Mouse (Mus musculus): Measurements from ENCODE around the gene Amh.

DNA sequence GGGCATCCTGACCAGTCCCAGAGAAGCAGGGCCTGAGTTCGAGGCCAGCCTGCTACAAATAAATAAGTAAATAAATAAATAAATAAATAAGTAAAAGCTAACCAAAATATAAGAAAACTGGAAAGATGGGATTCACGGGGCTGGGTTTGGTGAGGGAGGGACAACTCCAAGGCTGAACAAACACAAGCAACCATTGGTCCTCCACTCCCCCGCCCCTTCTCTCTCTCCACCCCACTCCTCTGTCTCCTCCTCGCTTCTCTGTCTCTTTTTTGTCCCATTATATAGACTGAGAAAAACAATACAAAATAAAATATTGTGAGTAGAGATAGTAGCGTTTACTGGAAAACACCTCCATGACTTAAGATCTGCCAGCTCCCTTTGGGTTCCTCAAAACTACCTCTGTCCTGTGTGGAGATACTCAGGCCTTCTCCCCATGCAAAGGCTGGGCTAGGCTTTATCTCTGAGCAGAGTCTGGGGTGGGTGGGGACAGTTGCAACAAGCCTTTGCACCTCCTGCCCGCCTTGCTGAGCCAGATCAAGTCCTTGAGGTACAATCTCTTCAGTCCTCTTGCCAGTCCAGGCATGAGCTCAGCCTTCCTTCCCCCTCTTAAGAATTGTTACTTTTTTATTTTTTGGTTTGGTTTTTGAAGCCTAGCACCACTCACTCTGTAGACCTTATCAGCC is 13.7 kb downstream of the Amh start:
- TF ChIP-seq CTCF (IDR thresholded peaks at IDR 0.05; ENCODE audit: insufficient read depth, low read depth, low read length) (no peak), POLR2A (IDR thresholded peaks at IDR 0.05; ENCODE audit: insufficient read depth, low read depth, low read length) (no peak)

All from olfactory bulb, adult 2 months (tissue).